Mouse (Mus musculus) gastrocnemius, adult 18-20 months (tissue): ENCODE data around the gene Dhx35. TPM values are rescaled to one million over a fixed set of nuclear protein-coding genes. Genes with fewer than 3 reads are reported as not detected.

Experiments used
- DNase-seq: peaks from one replicate; pipeline ENCODE4 v3.0.0; 2021; ENCODE audit warnings: low spot score
- total RNA-seq, 2 experiments: library from RNA; stranded (reverse); gene quantifications; 2 replicates each; pipeline ENCODE4 v1.2.3; 2021

Dhx35 gene
- total RNA-seq, 2 experiments from 2014 or later, result 9.5 to 10.9 TPM

GRCm38 (mm10) chr2:158889201-158889600 is 94.6 kb downstream of the Dhx35 start:
- DNase-seq, result no peak

- DNase-seq, result no peak
These were observed 96.7 kb downstream of the Dhx35 start for GRCm38 (mm10) chr2:158891319-158891718.

- DNase-seq, result no peak
These were observed 98.7 kb downstream of the Dhx35 start for GRCm38 (mm10) chr2:158893171-158893853.

- DNase-seq, result no peak
These were observed 104.0 kb downstream of the Dhx35 start for GRCm38 (mm10) chr2:158898469-158899196.

Other genes starting within 250 kb of the Dhx35 start
- not detected for gene Slc32a1, start 184.0 kb upstream of the Dhx35 start, total RNA-seq
- 1 to 10 TPM; 3.8 to 4.0 TPM for gene Actr5, start 169.9 kb upstream of the Dhx35 start, total RNA-seq
- gene Ppp1r16b, start 129.4 kb upstream of the Dhx35 start, total RNA-seq, result 1 to 10 TPM; 2.3 to 4.4 TPM
- 1 to 10 TPM; 2.0 to 4.1 TPM for gene Fam83d, start 26.7 kb upstream of the Dhx35 start, total RNA-seq